Mouse (Mus musculus): ENCODE measurements around the gene Rsph10b. TPM values are rescaled to one million over a fixed set of nuclear protein-coding genes. Genes with fewer than 3 reads are reported as not detected.
A peak's percentile ranks its signal among the peaks of the same experiment; 100 is the strongest.

Rsph10b gene
- polyA plus RNA-seq, 1 experiment: 4.4 TPM

- peaks cover 30% of the 10 kb centered on the region for H3K36me3 ChIP-seq (ENCODE audit: control insufficient read depth, insufficient read depth, low read length, poor library complexity, severe bottlenecking)
- H3K4me1 ChIP-seq (ENCODE audit: control insufficient read depth, insufficient read depth, low read length): no peaks in the 10 kb centered on the region
- H3K4me3 ChIP-seq (ENCODE audit: low read depth, low read length): no peak overlapping the region
- no peak overlapping the region for H3K27ac ChIP-seq (ENCODE audit: insufficient read depth, low read length)
- TF ChIP-seq POLR2A (IDR thresholded peaks at IDR 0.05; ENCODE audit: insufficient read depth, low read length) (no peak), CTCF (IDR thresholded peaks at IDR 0.05; ENCODE audit: low read depth, low read length) (no peak)
- no peaks in the 10 kb centered on the region for H3K9me3 ChIP-seq (replicated peaks; ENCODE audit: control insufficient read depth, insufficient read depth, low read length, poor library complexity, severe bottlenecking)
- no peak overlapping the region for H3K9ac ChIP-seq (ENCODE audit: low read depth, poor library complexity, severe bottlenecking)
- H3K27me3 ChIP-seq (ENCODE audit: control insufficient read depth, insufficient read depth, low read length, poor library complexity, severe bottlenecking): no peaks in the 10 kb centered on the region
These were observed 30.7 kb upstream of the Rsph10b start for GRCm38 (mm10) chr5:143902111-143902510.

GRCm38 (mm10) chr5:143903813-143904212, 29.0 kb upstream of the Rsph10b start:
- no peak overlapping the region for H3K27ac ChIP-seq (ENCODE audit: insufficient read depth, low read length)
- no peak overlapping the region for H3K9ac ChIP-seq (ENCODE audit: low read depth, poor library complexity, severe bottlenecking)
- no peaks in the 10 kb centered on the region for H3K4me1 ChIP-seq (ENCODE audit: control insufficient read depth, insufficient read depth, low read length)
- H3K27me3 ChIP-seq (ENCODE audit: control insufficient read depth, insufficient read depth, low read length, poor library complexity, severe bottlenecking): no peaks in the 10 kb centered on the region
- no peak overlapping the region for H3K4me3 ChIP-seq (ENCODE audit: low read depth, low read length)
- peaks cover 30% of the 10 kb centered on the region for H3K36me3 ChIP-seq (ENCODE audit: control insufficient read depth, insufficient read depth, low read length, poor library complexity, severe bottlenecking)
- TF ChIP-seq EP300 (IDR thresholded peaks at IDR 0.05; ENCODE audit: insufficient read depth, low read depth, low read length): no peak
- TF ChIP-seq POLR2A (IDR thresholded peaks at IDR 0.05; ENCODE audit: insufficient read depth, low read length): no peak
- TF ChIP-seq CTCF (IDR thresholded peaks at IDR 0.05; ENCODE audit: low read depth, low read length): no peak
- no peaks in the 10 kb centered on the region for H3K9me3 ChIP-seq (replicated peaks; ENCODE audit: control insufficient read depth, insufficient read depth, low read length, poor library complexity, severe bottlenecking)

GRCm38 (mm10) chr5:143906429-143906828, 26.4 kb upstream of the Rsph10b start:
- Histone ChIP-seq H3K4me1 (ENCODE audit: control insufficient read depth, insufficient read depth, low read length) (no peaks in the 10 kb centered on the region), H3K4me3 (ENCODE audit: low read depth, low read length) (no peak overlapping the region), H3K27me3 (ENCODE audit: control insufficient read depth, insufficient read depth, low read length, poor library complexity, severe bottlenecking) (no peaks in the 10 kb centered on the region), H3K9ac (ENCODE audit: low read depth, poor library complexity, severe bottlenecking) (no peak overlapping the region), H3K9me3 (replicated peaks; ENCODE audit: control insufficient read depth, insufficient read depth, low read length, poor library complexity, severe bottlenecking) (no peaks in the 10 kb centered on the region), H3K27ac (ENCODE audit: insufficient read depth, low read length) (no peak overlapping the region), H3K36me3 (ENCODE audit: control insufficient read depth, insufficient read depth, low read length, poor library complexity, severe bottlenecking) (peaks cover 29% of the 10 kb centered on the region)
- TF ChIP-seq POLR2A (IDR thresholded peaks at IDR 0.05; ENCODE audit: insufficient read depth, low read length): no peak

DNA sequence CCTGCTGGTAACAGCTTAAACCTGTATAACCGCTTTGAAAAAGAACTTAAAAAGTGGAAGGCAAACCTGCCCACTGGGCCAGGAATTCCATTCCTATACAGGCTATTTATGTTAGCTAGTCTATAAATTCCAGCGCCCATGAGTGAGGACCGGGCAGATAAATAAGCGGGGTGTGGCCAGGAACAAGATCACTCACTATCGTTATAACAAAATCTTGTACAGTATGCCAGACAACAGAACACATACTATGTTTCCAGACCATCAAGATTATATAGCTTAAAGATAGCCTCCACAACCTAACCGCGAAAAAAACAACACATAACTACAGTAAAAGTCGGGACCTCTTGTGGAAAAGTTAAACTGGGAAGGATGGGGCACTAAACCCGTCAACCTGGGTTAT, 23.9 kb upstream of the Rsph10b start:
- no peak for TF ChIP-seq POLR2A (IDR thresholded peaks at IDR 0.05; ENCODE audit: insufficient read depth, low read length)
- TF ChIP-seq CTCF (IDR thresholded peaks at IDR 0.05; ENCODE audit: low read depth, low read length): no peak
- no peak for TF ChIP-seq EP300 (IDR thresholded peaks at IDR 0.05; ENCODE audit: insufficient read depth, low read depth, low read length)
- peak overlapping the region; percentile 75 for H3K4me3 ChIP-seq (ENCODE audit: low read depth, low read length)
- no peak overlapping the region for H3K27ac ChIP-seq (ENCODE audit: insufficient read depth, low read length)
- H3K27me3 ChIP-seq (ENCODE audit: control insufficient read depth, insufficient read depth, low read length, poor library complexity, severe bottlenecking): no peaks in the 10 kb centered on the region
- peaks cover 14% of the 10 kb centered on the region for H3K36me3 ChIP-seq (ENCODE audit: control insufficient read depth, insufficient read depth, low read length, poor library complexity, severe bottlenecking)
- H3K9ac ChIP-seq (ENCODE audit: low read depth, poor library complexity, severe bottlenecking): peak overlapping the region; percentile 31
- H3K4me1 ChIP-seq (ENCODE audit: control insufficient read depth, insufficient read depth, low read length): no peaks in the 10 kb centered on the region
- no peaks in the 10 kb centered on the region for H3K9me3 ChIP-seq (replicated peaks; ENCODE audit: control insufficient read depth, insufficient read depth, low read length, poor library complexity, severe bottlenecking)

DNA sequence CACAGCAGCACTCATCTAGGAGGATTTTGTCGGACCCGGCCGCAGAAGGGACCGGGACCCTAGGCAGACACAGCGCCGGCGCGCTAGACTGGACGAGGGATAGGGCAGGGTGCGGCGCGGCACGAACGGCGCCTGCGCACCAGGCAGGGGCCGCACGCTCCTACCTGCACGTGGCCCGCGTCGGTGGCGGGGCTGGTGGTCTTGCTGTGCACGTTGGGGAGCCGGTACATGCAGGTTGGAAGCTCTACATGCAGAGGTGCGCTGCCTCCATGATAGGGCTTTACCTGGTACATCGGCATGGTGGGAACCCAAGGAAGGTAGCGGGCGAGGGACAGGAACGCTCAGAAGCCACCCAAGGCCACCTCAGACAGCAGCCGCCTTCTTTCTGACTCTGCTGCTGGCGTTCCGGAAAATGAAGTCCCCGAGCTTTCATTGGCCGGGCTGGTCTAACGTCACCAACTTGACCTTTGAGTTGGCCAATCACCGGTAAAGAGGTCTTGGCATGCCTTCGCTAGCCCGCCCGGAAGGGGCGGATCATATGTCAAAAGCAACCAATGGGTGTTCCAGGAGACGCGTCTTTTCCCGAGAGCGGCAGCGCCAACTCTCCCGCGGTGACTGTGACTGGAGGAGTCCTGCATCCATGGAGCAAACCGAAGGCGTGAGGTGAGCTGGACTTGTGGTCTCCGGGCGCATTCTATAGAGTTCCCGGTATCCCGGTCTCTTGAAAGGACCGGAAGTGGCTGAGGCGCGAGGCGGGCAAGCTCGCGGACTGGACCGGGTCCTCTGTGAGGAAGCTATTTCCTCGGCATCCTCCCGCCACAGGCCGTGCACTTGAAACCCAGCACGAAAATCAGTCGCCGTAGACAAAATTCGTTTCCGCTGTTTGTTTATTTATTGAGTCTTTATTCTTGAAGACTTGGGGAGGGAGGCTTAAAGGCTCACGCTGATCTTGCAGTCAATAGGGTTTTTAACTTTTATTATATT, 23.1 kb upstream of the Rsph10b start, which contains the start of the genes Aimp2 and Pms2:
TSS of gene Aimp2 (minus strand) at position 431 of the 984 bp plus-strand sequence.
TSS of gene Pms2 (plus strand) at position 548 of the 984 bp plus-strand sequence.
- Histone ChIP-seq H3K9ac (ENCODE audit: low read depth, poor library complexity, severe bottlenecking) (peak within 1 kb of the TSS; percentile 87), H3K27ac (ENCODE audit: insufficient read depth, low read length) (no peak within 1 kb of the TSS), H3K4me1 (ENCODE audit: control insufficient read depth, insufficient read depth, low read length) (no peaks in the 10 kb centered on the region), H3K9me3 (replicated peaks; ENCODE audit: control insufficient read depth, insufficient read depth, low read length, poor library complexity, severe bottlenecking) (no peaks in the 10 kb centered on the region), H3K27me3 (ENCODE audit: control insufficient read depth, insufficient read depth, low read length, poor library complexity, severe bottlenecking) (no peaks in the 10 kb centered on the region), H3K36me3 (ENCODE audit: control insufficient read depth, insufficient read depth, low read length, poor library complexity, severe bottlenecking) (peaks cover 14% of the 10 kb centered on the region; the same call in 1 of the 2 replicates), H3K4me3 (ENCODE audit: low read depth, low read length) (peak within 1 kb of the TSS; percentile 75)
- 0 out of 2 replicates have a peak, but pooled peaks have one; percentile 30 for TF ChIP-seq EP300 (IDR thresholded peaks at IDR 0.05; ENCODE audit: insufficient read depth, low read depth, low read length)
- TF ChIP-seq POLR2A (IDR thresholded peaks at IDR 0.05; ENCODE audit: insufficient read depth, low read length): peak; percentile 46
- no peak for TF ChIP-seq CTCF (IDR thresholded peaks at IDR 0.05; ENCODE audit: low read depth, low read length)

- H3K4me1 ChIP-seq (ENCODE audit: control insufficient read depth, insufficient read depth, low read length): no peaks in the 10 kb centered on the region
- no peak overlapping the region for H3K4me3 ChIP-seq (ENCODE audit: low read depth, low read length)
- no peak overlapping the region for H3K9ac ChIP-seq (ENCODE audit: low read depth, poor library complexity, severe bottlenecking)
- TF ChIP-seq CTCF (IDR thresholded peaks at IDR 0.05; ENCODE audit: low read depth, low read length) (no peak), POLR2A (IDR thresholded peaks at IDR 0.05; ENCODE audit: insufficient read depth, low read length) (no peak), EP300 (IDR thresholded peaks at IDR 0.05; ENCODE audit: insufficient read depth, low read depth, low read length) (no peak)
- no peak overlapping the region for H3K27ac ChIP-seq (ENCODE audit: insufficient read depth, low read length)
- no peaks in the 10 kb centered on the region for H3K27me3 ChIP-seq (ENCODE audit: control insufficient read depth, insufficient read depth, low read length, poor library complexity, severe bottlenecking)
- H3K36me3 ChIP-seq (ENCODE audit: control insufficient read depth, insufficient read depth, low read length, poor library complexity, severe bottlenecking): peaks cover 37% of the 10 kb centered on the region
- no peaks in the 10 kb centered on the region for H3K9me3 ChIP-seq (replicated peaks; ENCODE audit: control insufficient read depth, insufficient read depth, low read length, poor library complexity, severe bottlenecking)
These were observed 16.6 kb upstream of the Rsph10b start for GRCm38 (mm10) chr5:143916221-143916620.

All from ES-Bruce4 (cell line).